Mouse (Mus musculus): ENCODE results near the gene Atp2b1. TPM values are rescaled to one million over a fixed set of nuclear protein-coding genes. Genes with fewer than 3 reads are reported as not detected.

The Atp2b1 gene
- total and polyA plus RNA-seq, 2 experiments from 2014 or later = 154 to 338 TPM

- no peaks in the 10 kb centered on the region for H3K9me3 ChIP-seq (ENCODE audit: low read length)
- no peak overlapping the region for H3K27ac ChIP-seq
- no peak overlapping the region for H3K9ac ChIP-seq (replicated peaks; ENCODE audit: low read length)
- DNase-seq (ENCODE audit: low spot score) (no peak), ATAC-seq (no peak)
- H3K27me3 ChIP-seq (ENCODE audit: insufficient read depth, low read length) = no peaks in the 10 kb centered on the region
- no peak overlapping the region for H3K4me2 ChIP-seq (ENCODE audit: low read depth, low read length)
- no peaks in the 10 kb centered on the region for H3K4me1 ChIP-seq (ENCODE audit: insufficient read depth, low read length)
- H3K4me3 ChIP-seq (ENCODE audit: low read length) = no peak overlapping the region
- H3K36me3 ChIP-seq (ENCODE audit: insufficient read depth, low read length) = no peaks in the 10 kb centered on the region
- WGBS = 91% methylated on average over 7 of the region's 7 CpGs
- no peak for TF ChIP-seq CTCF (IDR thresholded peaks at IDR 0.05; ENCODE audit: low read depth)
Measured at GRCm38 (mm10) chr10:99060588-99060987, 146.4 kb downstream of the Atp2b1 start.

GRCm38 (mm10) chr10:99061418-99061817 lies 147.2 kb downstream of the Atp2b1 start:
- ATAC-seq (no peak), DNase-seq (ENCODE audit: low spot score) (no peak)
- Histone ChIP-seq H3K4me2 (ENCODE audit: low read depth, low read length) (no peak overlapping the region), H3K9ac (replicated peaks; ENCODE audit: low read length) (no peak overlapping the region), H3K27ac (no peak overlapping the region), H3K27me3 (ENCODE audit: insufficient read depth, low read length) (no peaks in the 10 kb centered on the region), H3K4me1 (ENCODE audit: insufficient read depth, low read length) (no peaks in the 10 kb centered on the region), H3K9me3 (ENCODE audit: low read length) (no peaks in the 10 kb centered on the region), H3K4me3 (ENCODE audit: low read length) (no peak overlapping the region), H3K36me3 (ENCODE audit: insufficient read depth, low read length) (no peaks in the 10 kb centered on the region)
- WGBS = 87% methylated on average over 10 of the region's 10 CpGs
- TF ChIP-seq CTCF (IDR thresholded peaks at IDR 0.05; ENCODE audit: low read depth) = no peak

DNA sequence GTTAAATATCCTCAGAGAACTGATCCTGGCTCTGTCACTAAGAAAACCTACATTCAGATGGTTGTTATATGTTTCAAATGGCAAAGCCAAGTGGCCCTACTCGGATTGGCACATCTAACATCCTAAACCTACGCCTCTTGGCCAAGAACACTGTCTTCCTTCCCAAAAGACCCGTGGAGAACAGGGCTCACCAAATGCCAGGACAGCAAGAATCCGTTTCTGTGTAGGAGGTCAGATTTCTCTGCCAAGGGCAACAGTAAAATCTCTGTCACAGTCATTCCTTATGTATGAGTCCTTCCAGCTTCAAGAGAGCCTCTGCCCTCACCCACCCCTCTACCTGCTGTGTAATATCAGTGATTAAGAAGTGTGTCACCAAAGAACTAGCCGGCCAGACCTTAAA lies 148.3 kb downstream of the Atp2b1 start:
- 63% methylated on average over 5 of the region's 5 CpGs for WGBS
- H3K4me2 ChIP-seq (ENCODE audit: low read depth, low read length) = no peak overlapping the region
- H3K9ac ChIP-seq (replicated peaks; ENCODE audit: low read length) = no peak overlapping the region
- no peaks in the 10 kb centered on the region for H3K36me3 ChIP-seq (ENCODE audit: insufficient read depth, low read length)
- DNase-seq (ENCODE audit: low spot score) (no peak), ATAC-seq (no peak)
- H3K27ac ChIP-seq = no peak overlapping the region
- no peak overlapping the region for H3K4me3 ChIP-seq (ENCODE audit: low read length)
- TF ChIP-seq CTCF (IDR thresholded peaks at IDR 0.05; ENCODE audit: low read depth) = no peak
- no peaks in the 10 kb centered on the region for H3K9me3 ChIP-seq (ENCODE audit: low read length)
- H3K4me1 ChIP-seq (ENCODE audit: insufficient read depth, low read length) = no peaks in the 10 kb centered on the region
- H3K27me3 ChIP-seq (ENCODE audit: insufficient read depth, low read length) = no peaks in the 10 kb centered on the region

Other genes starting within 250 kb of the Atp2b1 start
- gene Poc1b, start 192.6 kb downstream of the Atp2b1 start, total RNA-seq (2014; rRNA removed) = 10.1 and 13.8 TPM in 2 replicates
- 9.7 and 11.0 TPM in 2 replicates for gene Poc1b, start 192.6 kb downstream of the Atp2b1 start, polyA plus RNA-seq (2015; fragmentation: Nextera tagmentation; extraction: Ambion mirVana)
- gene Galnt4, start 193.8 kb downstream of the Atp2b1 start, total RNA-seq (2014; rRNA removed) = 5.1 and 5.2 TPM in 2 replicates
- gene Galnt4, start 193.8 kb downstream of the Atp2b1 start, polyA plus RNA-seq (2015; fragmentation: Nextera tagmentation; extraction: Ambion mirVana) = 3.3 and 3.4 TPM in 2 replicates
- not detected in 2 replicates for gene Phxr2, start 211.9 kb downstream of the Atp2b1 start, total RNA-seq (2014; rRNA removed)
- gene Phxr2, start 211.9 kb downstream of the Atp2b1 start, polyA plus RNA-seq (2015; fragmentation: Nextera tagmentation; extraction: Ambion mirVana) = not detected in 2 replicates